Mouse (Mus musculus): ENCODE measurements around the gene Prlr. TPM values are rescaled to one million over a fixed set of nuclear protein-coding genes. Genes with fewer than 3 reads are reported as not detected.

Gene Prlr
- polyA plus RNA-seq (2015; fragmentation: Nextera tagmentation; extraction: Ambion mirVana) = 52.3 and 57.4 TPM in 2 replicates

DNA sequence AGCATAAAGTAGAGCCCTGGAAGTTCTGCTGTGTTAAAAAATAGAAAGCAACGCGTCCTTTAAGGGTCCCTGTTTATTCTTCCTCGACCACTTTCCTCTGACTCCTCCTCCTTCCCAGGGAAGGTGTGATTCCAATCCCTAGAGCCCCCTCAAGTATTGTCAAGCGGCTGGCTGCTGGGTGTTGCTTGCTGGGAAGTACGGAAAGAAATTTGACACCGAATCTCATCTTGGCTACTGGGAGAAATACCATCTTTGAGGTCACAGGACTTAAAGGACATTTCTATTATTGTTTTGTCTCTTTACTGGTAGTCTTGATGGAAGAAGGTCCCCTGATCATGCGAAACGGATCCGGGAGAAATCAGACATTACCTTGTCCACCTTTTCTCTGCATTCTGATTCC, at the start of gene Prlr:
Prlr (plus strand) TSS at position 156 of the 400 bp plus-strand sequence.
- Histone ChIP-seq H3K36me3 (ENCODE audit: control insufficient read depth, insufficient read depth) (no peaks in the 10 kb centered on the region), H3K27ac (ENCODE audit: low read depth, low read length) (no peak within 1 kb of the TSS), H3K27me3 (replicated peaks; ENCODE audit: control insufficient read depth, insufficient read depth, low read length) (no peaks in the 10 kb centered on the region), H3K4me3 (ENCODE audit: low read depth, low read length) (peak within 1 kb of the TSS; percentile 40), H3K4me1 (replicated peaks; ENCODE audit: control insufficient read depth, insufficient read depth, low read length) (no peaks in the 10 kb centered on the region), H3K9me3 (ENCODE audit: control insufficient read depth) (no peaks in the 10 kb centered on the region), H3K4me2 (replicated peaks; ENCODE audit: low read depth) (peak within 1 kb of the TSS; percentile 79), H3K9ac (ENCODE audit: low read depth, low read length) (peak within 1 kb of the TSS; percentile 26; the same call in 1 of the 2 replicates)
- TF ChIP-seq CTCF (IDR thresholded peaks at IDR 0.05; ENCODE audit: low read depth) = no peak
- 11% methylated on average over 9 of the region's 9 CpGs for WGBS
- no peak for ATAC-seq

- no peaks in the 10 kb centered on the region for H3K4me1 ChIP-seq (replicated peaks; ENCODE audit: control insufficient read depth, insufficient read depth, low read length)
- WGBS = 92% methylated on average over 2 of the region's 2 CpGs
- no peaks in the 10 kb centered on the region for H3K9me3 ChIP-seq (ENCODE audit: control insufficient read depth)
- ATAC-seq = no peak
- H3K4me3 ChIP-seq (ENCODE audit: low read depth, low read length) = no peak overlapping the region
- no peaks in the 10 kb centered on the region for H3K36me3 ChIP-seq (ENCODE audit: control insufficient read depth, insufficient read depth)
- H3K9ac ChIP-seq (ENCODE audit: low read depth, low read length) = no peak overlapping the region
- H3K4me2 ChIP-seq (replicated peaks; ENCODE audit: low read depth) = no peak overlapping the region
- H3K27ac ChIP-seq (ENCODE audit: low read depth, low read length) = no peak overlapping the region
- no peaks in the 10 kb centered on the region for H3K27me3 ChIP-seq (replicated peaks; ENCODE audit: control insufficient read depth, insufficient read depth, low read length)
- TF ChIP-seq CTCF (IDR thresholded peaks at IDR 0.05; ENCODE audit: low read depth) = no peak
These were observed 43.3 kb upstream of the Prlr start for GRCm38 (mm10) chr15:10133781-10134180.

DNA sequence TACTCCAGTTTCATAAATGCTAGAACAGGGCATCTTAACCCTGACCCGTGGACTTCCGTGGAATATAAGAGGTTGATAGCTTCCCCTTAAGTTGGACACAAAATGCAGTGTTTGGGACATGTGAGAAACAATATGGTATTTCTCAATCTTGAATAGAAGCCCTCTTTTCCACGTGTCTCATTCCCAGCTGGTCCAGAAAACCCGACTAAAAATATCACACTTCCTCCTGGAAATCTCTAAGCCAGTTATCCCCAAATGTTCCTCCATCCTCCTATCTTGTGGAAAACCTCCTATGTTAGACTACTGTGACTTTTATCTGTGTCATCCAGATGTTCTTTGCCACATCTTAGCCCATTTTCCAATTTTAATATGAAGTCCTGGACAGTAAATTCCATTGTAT, 42.1 kb upstream of the Prlr start:
- H3K4me1 ChIP-seq (replicated peaks; ENCODE audit: control insufficient read depth, insufficient read depth, low read length) = no peaks in the 10 kb centered on the region
- WGBS = 67% methylated on average over 4 of the region's 4 CpGs
- H3K9me3 ChIP-seq (ENCODE audit: control insufficient read depth) = no peaks in the 10 kb centered on the region
- no peak overlapping the region for H3K27ac ChIP-seq (ENCODE audit: low read depth, low read length)
- no peaks in the 10 kb centered on the region for H3K36me3 ChIP-seq (ENCODE audit: control insufficient read depth, insufficient read depth)
- no peaks in the 10 kb centered on the region for H3K27me3 ChIP-seq (replicated peaks; ENCODE audit: control insufficient read depth, insufficient read depth, low read length)
- H3K9ac ChIP-seq (ENCODE audit: low read depth, low read length) = no peak overlapping the region
- H3K4me2 ChIP-seq (replicated peaks; ENCODE audit: low read depth) = no peak overlapping the region
- no peak for ATAC-seq
- no peak for TF ChIP-seq CTCF (IDR thresholded peaks at IDR 0.05; ENCODE audit: low read depth)
- no peak overlapping the region for H3K4me3 ChIP-seq (ENCODE audit: low read depth, low read length)

DNA sequence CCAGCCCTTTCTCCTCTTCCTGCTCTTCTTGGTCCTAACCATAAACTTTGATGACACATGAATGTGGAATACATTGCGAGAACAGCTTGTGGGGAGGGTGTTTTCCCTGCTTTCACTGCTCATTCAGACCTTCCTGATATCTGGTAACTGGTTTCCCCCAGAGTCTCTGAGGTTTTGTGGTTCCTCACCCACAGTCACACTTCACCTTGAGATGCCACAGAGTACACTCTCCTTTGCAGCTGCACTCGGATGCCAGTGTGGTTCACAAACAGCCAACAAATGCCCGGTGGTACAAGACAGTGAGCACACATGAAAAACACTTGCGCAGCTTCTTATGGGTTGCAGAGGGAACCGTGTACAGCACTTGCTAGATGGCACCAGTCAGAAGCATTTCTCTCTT, 32.5 kb upstream of the Prlr start:
- H3K9ac ChIP-seq (ENCODE audit: low read depth, low read length) = no peak overlapping the region
- no peaks in the 10 kb centered on the region for H3K9me3 ChIP-seq (ENCODE audit: control insufficient read depth)
- no peak overlapping the region for H3K27ac ChIP-seq (ENCODE audit: low read depth, low read length)
- no peaks in the 10 kb centered on the region for H3K4me1 ChIP-seq (replicated peaks; ENCODE audit: control insufficient read depth, insufficient read depth, low read length)
- H3K4me2 ChIP-seq (replicated peaks; ENCODE audit: low read depth) = no peak overlapping the region
- WGBS = 83% methylated on average over 5 of the region's 5 CpGs
- TF ChIP-seq CTCF (IDR thresholded peaks at IDR 0.05; ENCODE audit: low read depth) = no peak
- no peak for ATAC-seq
- no peaks in the 10 kb centered on the region for H3K27me3 ChIP-seq (replicated peaks; ENCODE audit: control insufficient read depth, insufficient read depth, low read length)
- H3K4me3 ChIP-seq (ENCODE audit: low read depth, low read length) = no peak overlapping the region
- no peaks in the 10 kb centered on the region for H3K36me3 ChIP-seq (ENCODE audit: control insufficient read depth, insufficient read depth)

DNA sequence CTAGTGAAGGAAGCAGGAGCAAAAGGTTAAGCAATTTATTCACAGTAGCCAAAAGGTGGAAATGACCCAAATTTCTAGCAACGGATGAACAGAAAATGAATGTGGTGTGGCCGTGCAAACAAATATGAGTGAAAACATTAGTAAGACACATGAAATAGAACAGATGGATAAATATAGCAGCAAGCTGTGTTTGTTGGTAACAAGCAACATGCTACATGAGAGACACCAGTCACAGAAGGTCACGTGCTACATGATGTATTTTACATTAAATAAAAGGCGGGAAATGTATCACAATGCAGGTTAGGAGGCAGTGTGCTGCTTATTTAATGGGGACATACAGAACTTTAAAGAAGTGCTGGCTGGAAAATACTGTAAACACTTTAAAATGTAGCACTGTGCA, 28.8 kb upstream of the Prlr start:
- no peaks in the 10 kb centered on the region for H3K9me3 ChIP-seq (ENCODE audit: control insufficient read depth)
- no peak for TF ChIP-seq CTCF (IDR thresholded peaks at IDR 0.05; ENCODE audit: low read depth)
- no peak for ATAC-seq
- H3K4me1 ChIP-seq (replicated peaks; ENCODE audit: control insufficient read depth, insufficient read depth, low read length) = no peaks in the 10 kb centered on the region
- no peaks in the 10 kb centered on the region for H3K27me3 ChIP-seq (replicated peaks; ENCODE audit: control insufficient read depth, insufficient read depth, low read length)
- H3K4me2 ChIP-seq (replicated peaks; ENCODE audit: low read depth) = no peak overlapping the region
- WGBS = 79% methylated on average over 4 of the region's 4 CpGs
- no peaks in the 10 kb centered on the region for H3K36me3 ChIP-seq (ENCODE audit: control insufficient read depth, insufficient read depth)
- no peak overlapping the region for H3K9ac ChIP-seq (ENCODE audit: low read depth, low read length)
- no peak overlapping the region for H3K4me3 ChIP-seq (ENCODE audit: low read depth, low read length)
- H3K27ac ChIP-seq (ENCODE audit: low read depth, low read length) = no peak overlapping the region

GRCm38 (mm10) chr15:10160663-10161062, 16.4 kb upstream of the Prlr start:
- Histone ChIP-seq H3K4me2 (replicated peaks; ENCODE audit: low read depth) (no peak overlapping the region), H3K36me3 (ENCODE audit: control insufficient read depth, insufficient read depth) (no peaks in the 10 kb centered on the region), H3K27ac (ENCODE audit: low read depth, low read length) (no peak overlapping the region), H3K9me3 (ENCODE audit: control insufficient read depth) (no peaks in the 10 kb centered on the region), H3K4me3 (ENCODE audit: low read depth, low read length) (no peak overlapping the region), H3K27me3 (replicated peaks; ENCODE audit: control insufficient read depth, insufficient read depth, low read length) (no peaks in the 10 kb centered on the region), H3K4me1 (replicated peaks; ENCODE audit: control insufficient read depth, insufficient read depth, low read length) (no peaks in the 10 kb centered on the region), H3K9ac (ENCODE audit: low read depth, low read length) (no peak overlapping the region)
- WGBS = 52% methylated on average over 2 of the region's 2 CpGs
- TF ChIP-seq CTCF (IDR thresholded peaks at IDR 0.05; ENCODE audit: low read depth) = no peak
- peak; percentile 77; the same call in 1 of the 2 replicates for ATAC-seq

DNA sequence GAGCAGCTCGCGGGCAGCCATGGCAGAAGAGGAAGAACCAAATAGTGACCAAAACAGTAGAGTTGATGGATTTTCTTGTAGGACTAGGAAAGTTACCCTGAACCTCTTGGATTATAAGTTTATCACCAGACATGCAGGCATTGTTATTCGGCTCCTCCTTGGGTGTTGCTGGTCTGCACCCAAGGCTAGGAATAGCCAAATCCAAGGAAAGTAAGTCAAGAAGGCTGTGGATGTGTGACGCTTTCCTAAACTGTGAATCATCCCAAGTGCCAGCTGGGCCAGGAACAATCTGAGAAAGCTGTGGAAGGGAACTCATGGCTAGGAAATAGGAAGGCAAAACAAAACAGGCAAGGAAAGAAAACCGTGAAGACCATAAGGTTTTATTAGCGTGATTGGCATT, 2.0 kb upstream of the Prlr start:
- Histone ChIP-seq H3K27me3 (replicated peaks; ENCODE audit: control insufficient read depth, insufficient read depth, low read length) (no peaks in the 10 kb centered on the region), H3K4me1 (replicated peaks; ENCODE audit: control insufficient read depth, insufficient read depth, low read length) (no peaks in the 10 kb centered on the region), H3K27ac (ENCODE audit: low read depth, low read length) (no peak overlapping the region), H3K4me2 (replicated peaks; ENCODE audit: low read depth) (no peak overlapping the region), H3K4me3 (ENCODE audit: low read depth, low read length) (no peak overlapping the region), H3K9me3 (ENCODE audit: control insufficient read depth) (no peaks in the 10 kb centered on the region), H3K9ac (ENCODE audit: low read depth, low read length) (no peak overlapping the region), H3K36me3 (ENCODE audit: control insufficient read depth, insufficient read depth) (no peaks in the 10 kb centered on the region)
- no peak for TF ChIP-seq CTCF (IDR thresholded peaks at IDR 0.05; ENCODE audit: low read depth)
- no peak for ATAC-seq
- WGBS = 90% methylated on average over 6 of the region's 6 CpGs

Measured in intestine, postnatal 0 days (tissue).